Mouse (Mus musculus) kidney, adult 11 months (tissue): ENCODE measurements around the gene Lysmd2.
"Not testable (repeated sequence)": the region's sequence is repeated elsewhere in the genome, so short reads cannot be mapped to it uniquely, and the experiment has no call there.

Experiments
- DNase-seq: peaks from one replicate; pipeline ENCODE4 v3.0.0; 2022

Gene Lysmd2

DNA sequence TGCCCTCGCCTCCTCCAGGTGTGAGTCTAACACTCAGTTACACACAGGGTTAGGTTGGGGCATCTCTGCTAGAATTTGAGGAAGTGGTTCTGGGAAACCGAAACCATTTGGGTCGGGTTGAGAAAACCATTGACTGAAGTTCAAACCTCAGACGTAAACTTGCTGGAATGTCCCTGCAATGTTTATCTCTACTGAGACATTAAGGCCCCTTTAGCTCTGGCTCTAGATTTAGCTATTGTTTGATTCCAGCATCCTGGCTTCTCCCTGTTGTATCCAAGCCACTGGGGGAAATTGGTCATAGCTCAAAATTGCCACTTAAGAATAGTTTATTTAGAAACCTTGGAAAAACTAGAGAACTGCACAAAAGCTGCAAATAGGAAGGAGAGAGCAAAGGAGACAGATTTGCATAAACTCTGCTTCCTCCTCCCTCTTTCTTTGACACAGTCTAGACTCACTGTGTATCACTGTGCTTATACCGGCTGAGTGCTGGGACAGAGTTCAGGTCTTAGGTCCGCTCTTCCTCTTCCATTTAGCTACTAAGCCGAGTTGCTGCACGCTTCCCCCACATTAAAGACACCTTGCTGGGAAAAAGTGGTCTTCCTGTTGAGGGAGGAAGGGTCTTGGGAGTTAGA, 5.4 kb downstream of the Lysmd2 start:
- DNase-seq, result no peak

GRCm38 (mm10) chr9:75632111-75632510, 6.6 kb downstream of the Lysmd2 start:
- no peak for DNase-seq

DNA sequence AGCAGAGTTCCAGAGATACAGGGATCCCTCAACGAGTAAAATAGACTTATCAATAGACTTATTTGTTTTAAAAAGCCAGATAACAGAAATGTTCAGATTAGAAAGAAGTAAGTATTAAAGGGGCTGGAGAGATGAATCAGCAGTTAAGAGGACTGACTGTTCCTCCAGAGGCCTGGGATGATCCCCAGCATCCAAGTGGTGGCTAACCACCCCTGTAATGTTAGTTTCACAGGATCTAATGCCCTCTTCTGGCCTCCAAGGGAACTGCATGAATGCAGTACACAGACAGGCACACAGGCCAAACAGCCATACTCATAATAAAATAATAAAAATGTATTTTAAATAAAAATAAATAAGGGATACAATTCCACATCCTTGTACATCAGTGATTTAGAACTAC, 7.4 kb downstream of the Lysmd2 start:
- DNase-seq, result no peak

- DNase-seq, result no peak
Observed at GRCm38 (mm10) chr9:75633603-75634002, 8.1 kb downstream of the Lysmd2 start.

DNA sequence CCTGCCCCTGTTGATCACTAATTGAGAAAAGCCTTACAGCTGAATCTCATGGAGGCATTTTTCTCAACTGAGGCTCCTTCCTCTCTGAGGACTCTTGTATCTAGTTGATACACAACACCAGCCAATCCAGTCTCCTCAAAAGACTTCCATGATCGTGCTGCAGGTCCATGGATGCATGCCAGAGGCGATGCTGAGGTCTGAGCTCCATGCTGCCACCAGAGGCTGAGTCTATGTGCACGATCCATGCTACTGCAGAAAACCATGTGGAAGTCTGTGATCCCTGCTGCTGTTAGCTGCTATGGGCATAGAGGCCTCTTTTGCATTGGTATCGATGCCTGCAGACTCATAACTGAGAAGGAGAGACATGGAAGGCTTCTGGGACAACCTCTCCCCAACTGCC, 8.7 kb downstream of the Lysmd2 start:
- no peak for DNase-seq

DNA sequence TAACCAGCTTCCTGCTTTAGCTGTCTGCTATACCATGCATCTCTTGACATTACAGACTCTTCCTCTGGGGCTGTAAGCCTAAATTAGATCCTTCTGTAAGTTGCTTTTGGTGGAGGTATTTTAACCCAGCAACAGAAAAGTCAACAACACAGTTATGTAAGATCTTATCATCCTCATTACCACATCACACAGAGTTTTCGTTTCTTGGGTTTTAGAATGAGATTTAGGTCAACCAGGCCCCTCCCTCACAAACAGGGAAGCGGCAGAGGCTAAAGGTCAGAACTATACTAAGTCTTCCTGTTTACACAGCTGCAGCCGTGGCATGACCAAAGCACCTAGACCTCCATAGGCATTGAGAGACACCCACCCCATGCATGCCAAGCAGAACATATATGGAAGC, 19.9 kb downstream of the Lysmd2 start:
- no peak for DNase-seq

DNA sequence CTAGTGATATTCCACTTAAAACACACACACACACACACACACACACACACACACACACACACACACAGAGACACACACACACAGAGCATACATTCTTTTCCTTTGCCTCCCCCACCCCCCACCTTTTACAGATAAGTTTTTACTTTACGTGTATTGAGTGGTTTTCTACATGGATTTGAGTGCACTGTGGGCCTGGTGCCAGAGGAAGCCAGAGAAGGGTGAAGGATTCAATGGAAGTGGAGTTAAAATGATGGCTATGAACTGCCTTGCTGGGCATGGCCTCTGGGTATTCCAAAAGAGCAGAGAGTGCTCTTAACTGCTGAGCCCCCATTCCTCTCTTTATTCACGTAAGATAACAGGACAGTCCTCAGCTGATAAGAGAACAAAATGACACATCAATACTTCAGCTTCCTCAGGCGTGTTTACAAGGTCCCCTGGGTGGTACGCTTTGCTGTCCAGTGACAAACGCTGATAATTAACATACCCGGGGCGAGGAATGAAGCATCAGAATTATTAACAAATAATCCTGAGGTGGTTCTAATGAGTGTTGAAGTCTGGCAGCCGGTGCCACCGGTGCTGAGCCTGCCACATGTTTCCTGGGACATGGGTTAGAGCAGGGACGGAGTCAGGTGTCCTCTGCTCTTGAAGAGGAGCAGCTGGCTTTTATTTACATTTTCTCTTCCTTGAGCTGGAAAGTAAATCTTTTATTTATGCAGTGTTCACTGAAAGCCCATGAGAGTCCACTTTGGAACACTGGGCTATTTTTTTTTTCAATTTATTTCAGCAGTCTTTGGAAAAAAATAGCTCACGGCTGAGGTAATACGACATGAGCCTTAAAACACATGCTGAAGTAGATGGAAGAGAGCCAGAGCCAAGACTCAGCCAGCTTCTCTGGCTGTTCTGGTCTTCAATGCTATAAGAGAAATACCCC, 28.7 kb downstream of the Lysmd2 start:
- no peak for DNase-seq

- not testable (repeated sequence) for DNase-seq
Observed at GRCm38 (mm10) chr9:75656456-75656855, 30.9 kb downstream of the Lysmd2 start.

DNA sequence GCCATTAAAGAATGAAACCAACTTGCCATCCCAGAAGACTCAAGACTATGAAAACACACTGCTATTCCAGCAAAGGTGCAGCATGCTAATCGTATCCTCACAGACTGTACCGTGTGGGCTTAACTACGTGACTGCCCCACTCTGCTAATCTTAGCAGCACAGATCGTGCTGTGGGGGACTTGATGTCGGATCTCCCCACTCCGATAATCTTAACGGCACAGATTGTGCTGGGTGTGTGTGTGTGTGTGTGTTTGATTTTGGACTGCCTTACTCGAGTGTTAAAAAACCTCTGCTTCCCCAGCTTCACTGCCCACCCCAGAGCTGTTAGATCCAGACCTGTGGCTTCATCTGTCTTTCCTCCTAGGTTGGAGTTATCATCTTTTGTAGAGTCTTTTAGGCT, 35.4 kb downstream of the Lysmd2 start:
- DNase-seq, result no peak

- no peak for DNase-seq
Observed at GRCm38 (mm10) chr9:75665364-75665763, 39.8 kb downstream of the Lysmd2 start.

DNA sequence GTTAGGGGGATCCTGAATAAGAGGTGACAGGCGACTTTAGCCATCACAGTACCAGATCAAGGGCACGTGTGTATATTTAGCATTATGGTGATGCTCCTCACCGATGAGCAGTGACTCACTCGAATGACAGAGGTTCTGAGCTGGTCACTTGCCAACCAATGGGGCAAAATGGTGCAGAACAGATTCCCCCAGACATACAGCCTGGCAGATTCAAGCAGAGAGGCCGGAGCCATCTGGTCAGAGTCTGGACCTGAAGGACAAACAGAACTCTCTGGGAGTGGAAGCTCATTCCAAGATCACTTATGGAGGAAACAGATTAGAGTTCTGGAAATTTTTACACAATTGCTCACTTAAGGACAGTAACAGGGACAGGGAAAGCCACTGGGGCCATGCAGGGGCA, 41.1 kb downstream of the Lysmd2 start:
- no peak for DNase-seq

- DNase-seq, result no peak
Observed at GRCm38 (mm10) chr9:75672769-75673168, 47.2 kb downstream of the Lysmd2 start.

GRCm38 (mm10) chr9:75676226-75676625, 50.7 kb downstream of the Lysmd2 start:
- DNase-seq, result no peak

DNA sequence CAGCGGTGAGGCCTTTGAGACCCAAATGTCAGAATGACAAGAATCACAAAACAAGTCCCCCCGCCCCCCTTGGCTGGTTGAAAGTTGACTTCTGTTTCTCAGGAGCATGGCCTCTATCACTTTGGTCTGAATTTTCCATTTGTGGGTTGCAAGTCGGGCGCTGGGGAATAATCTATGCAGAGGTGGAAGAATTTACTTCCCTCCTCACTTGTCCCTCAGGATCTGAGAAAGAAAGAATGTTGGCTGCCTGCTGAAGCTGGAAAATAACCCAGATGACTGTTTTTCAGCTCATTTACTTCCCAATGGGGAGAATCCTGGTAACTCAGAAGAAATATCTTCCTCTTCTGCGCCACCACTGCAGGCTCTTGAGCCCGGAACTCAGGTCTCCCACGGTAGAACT, 52.8 kb downstream of the Lysmd2 start:
- DNase-seq, result no peak

DNA sequence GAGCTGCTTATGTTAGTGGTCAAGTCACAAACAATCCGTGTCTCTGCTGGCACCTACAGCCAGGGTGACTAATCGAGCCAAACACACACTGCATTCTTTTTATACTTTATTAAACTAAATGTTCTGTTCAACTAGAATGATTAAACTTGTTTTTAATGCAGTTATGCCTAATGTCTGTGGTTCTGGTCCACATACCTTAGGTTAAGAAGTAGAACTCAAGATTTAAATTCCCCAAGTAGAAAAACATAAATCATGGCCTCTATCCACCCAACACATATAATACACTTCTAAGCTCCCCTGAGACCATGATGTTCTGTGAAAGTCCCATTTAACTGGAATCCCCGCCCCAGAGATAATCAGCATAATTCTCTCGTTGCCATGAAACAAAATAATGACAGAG, 54.1 kb downstream of the Lysmd2 start:
- DNase-seq, result no peak

- DNase-seq, result no peak
Observed at GRCm38 (mm10) chr9:75680606-75681005, 55.1 kb downstream of the Lysmd2 start.

DNA sequence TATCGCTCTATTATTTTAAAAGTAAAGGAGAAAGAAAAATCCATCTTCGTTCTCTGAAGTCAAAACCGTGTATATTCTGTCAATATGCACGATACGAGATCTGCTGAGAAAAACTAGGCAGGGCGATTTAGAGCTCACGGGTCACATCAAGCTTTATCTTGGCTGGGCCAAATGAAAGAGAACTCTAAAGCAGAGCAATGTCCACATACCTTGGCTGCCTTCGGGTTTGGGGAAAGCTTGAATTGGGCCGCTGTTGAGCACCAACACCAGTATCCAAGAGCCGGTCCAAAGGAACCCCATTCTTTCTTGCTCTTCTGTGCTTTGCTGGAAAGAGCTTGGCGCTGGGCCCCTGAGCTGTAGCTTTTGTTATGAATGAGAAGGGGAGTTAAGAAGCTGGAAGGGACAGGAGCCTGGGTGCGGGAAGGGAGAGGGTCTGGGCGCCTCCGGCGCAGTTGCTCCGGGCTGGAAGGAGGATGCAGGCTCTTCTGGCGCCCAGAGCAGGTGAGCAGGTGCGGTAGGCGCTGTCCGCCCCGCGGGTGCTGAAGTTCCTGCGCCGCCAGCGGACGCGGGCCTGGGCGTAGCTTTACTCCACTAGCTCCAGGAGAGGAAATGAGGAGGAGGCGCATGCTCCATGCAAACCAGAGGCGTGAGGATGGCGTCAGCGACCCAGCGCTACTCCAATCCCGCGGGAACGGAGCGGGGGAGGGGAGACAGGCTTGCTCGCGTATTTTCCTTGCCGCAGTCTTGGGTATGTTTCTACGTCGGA, 58.1 kb downstream of the Lysmd2 start, which contains the start of gene Scg3:
TSS of gene Scg3 (minus strand) at position 631 of the 766 bp plus-strand sequence.
- DNase-seq, result peak; percentile 33

DNA sequence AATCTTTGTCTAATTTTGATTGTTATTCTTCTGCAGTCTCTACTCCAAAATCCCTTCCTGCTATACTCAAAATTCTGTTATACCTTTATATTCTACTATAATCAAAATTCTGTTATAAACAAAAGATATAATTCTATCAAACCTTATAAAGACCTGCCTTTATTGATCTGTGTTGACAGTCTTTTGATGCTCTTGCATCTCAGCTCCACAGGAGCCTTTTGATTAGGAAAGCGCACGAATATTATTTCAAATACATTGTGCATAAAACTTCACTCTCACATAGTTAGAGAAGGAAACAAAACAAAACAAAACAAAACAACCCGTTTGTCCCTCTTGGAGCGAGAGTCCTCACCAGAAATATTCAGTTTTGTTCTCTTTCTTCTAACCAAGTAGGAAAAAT, 58.8 kb downstream of the Lysmd2 start:
- DNase-seq, result no peak

DNA sequence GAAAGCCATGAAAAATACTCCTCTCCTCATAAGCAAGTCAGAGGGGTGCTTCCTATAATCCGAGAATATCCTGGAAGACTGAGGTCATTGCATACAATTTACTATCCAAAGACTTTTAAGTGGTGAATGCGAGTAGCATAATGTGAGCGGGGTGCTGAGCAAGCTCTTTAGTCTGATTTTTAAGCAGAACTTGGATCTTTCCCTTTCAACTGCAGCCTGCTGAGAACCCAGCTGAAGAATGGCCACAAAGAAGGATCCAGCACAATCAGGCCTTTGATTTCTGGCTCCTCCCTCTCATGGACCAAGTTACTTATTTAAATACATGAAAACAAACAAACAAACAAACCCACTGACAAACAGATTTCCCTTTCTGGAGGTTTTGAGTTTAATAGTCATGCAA, 59.2 kb downstream of the Lysmd2 start:
- no peak for DNase-seq
